Mouse (Mus musculus): ENCODE results near the gene Slc15a5.

Slc15a5 gene

GRCm38 (mm10) chr6:138055572-138055971, 24.1 kb downstream of the Slc15a5 start:
- DNase-seq (ENCODE audit: low read depth): no peak

GRCm38 (mm10) chr6:138054956-138055355, 24.8 kb downstream of the Slc15a5 start:
- no peak for DNase-seq (ENCODE audit: low read depth)

GRCm38 (mm10) chr6:138054166-138054565, 25.6 kb downstream of the Slc15a5 start:
- no peak for DNase-seq (ENCODE audit: low read depth)

- DNase-seq (ENCODE audit: low read depth): no peak
Observed at GRCm38 (mm10) chr6:138053686-138054085, 26.0 kb downstream of the Slc15a5 start.

- no peak for DNase-seq (ENCODE audit: low read depth)
Observed at GRCm38 (mm10) chr6:138045364-138045763, 34.4 kb downstream of the Slc15a5 start.

GRCm38 (mm10) chr6:138042891-138043290, 36.8 kb downstream of the Slc15a5 start:
- DNase-seq (ENCODE audit: low read depth): no peak

GRCm38 (mm10) chr6:138041865-138042264, 37.9 kb downstream of the Slc15a5 start:
- DNase-seq (ENCODE audit: low read depth): no peak

GRCm38 (mm10) chr6:138037587-138037986, 42.1 kb downstream of the Slc15a5 start:
- DNase-seq (ENCODE audit: low read depth): no peak

- no peak for DNase-seq (ENCODE audit: low read depth)
Observed at GRCm38 (mm10) chr6:138036891-138037290, 42.8 kb downstream of the Slc15a5 start.

GRCm38 (mm10) chr6:138016898-138017297, 62.8 kb downstream of the Slc15a5 start:
- no peak for DNase-seq (ENCODE audit: low read depth)

- DNase-seq (ENCODE audit: low read depth): no peak
Observed at GRCm38 (mm10) chr6:138014976-138015674, 64.6 kb downstream of the Slc15a5 start.

GRCm38 (mm10) chr6:138011955-138012354, 67.8 kb downstream of the Slc15a5 start:
- DNase-seq (ENCODE audit: low read depth): no peak

- DNase-seq (ENCODE audit: low read depth): no peak
Observed at GRCm38 (mm10) chr6:138007705-138008104, 72.0 kb downstream of the Slc15a5 start.

GRCm38 (mm10) chr6:138006525-138007251, 73.0 kb downstream of the Slc15a5 start:
- DNase-seq (ENCODE audit: low read depth): no peak

- no peak for DNase-seq (ENCODE audit: low read depth)
Observed at GRCm38 (mm10) chr6:137989853-137990252, 89.9 kb downstream of the Slc15a5 start.

- no peak for DNase-seq (ENCODE audit: low read depth)
Observed at GRCm38 (mm10) chr6:137985169-137985568, 94.5 kb downstream of the Slc15a5 start.

- DNase-seq (ENCODE audit: low read depth): no peak
Observed at GRCm38 (mm10) chr6:137982195-137982737, 97.5 kb downstream of the Slc15a5 start.

GRCm38 (mm10) chr6:137980905-137981696, 98.6 kb downstream of the Slc15a5 start:
- DNase-seq (ENCODE audit: low read depth): no peak

- no peak for DNase-seq (ENCODE audit: low read depth)
Observed at GRCm38 (mm10) chr6:137980413-137980812, 99.3 kb downstream of the Slc15a5 start.

- DNase-seq (ENCODE audit: low read depth): no peak
Observed at GRCm38 (mm10) chr6:137979802-137980201, 99.9 kb downstream of the Slc15a5 start.

- no peak for DNase-seq (ENCODE audit: low read depth)
Observed at GRCm38 (mm10) chr6:137976021-137976420, 103.7 kb downstream of the Slc15a5 start.

- DNase-seq (ENCODE audit: low read depth): no peak
Observed at GRCm38 (mm10) chr6:137963703-137964102, 116.0 kb downstream of the Slc15a5 start.

Data from naive thymus-derived CD4-positive, alpha-beta T cell, adult 2 months (primary cell).